Mouse (Mus musculus) limb, embryonic 13.5 days (tissue): ENCODE measurements around the gene Ugt1a8. TPM values are rescaled to one million over a fixed set of nuclear protein-coding genes. Genes with fewer than 3 reads are reported as not detected.
"Not testable (repeated sequence)": the region's sequence is repeated elsewhere in the genome, so short reads cannot be mapped to it uniquely, and the experiment has no call there.

Experiments used
- ATAC-seq: fragments of 200-750 bp; cut with Nextera tagmentation; 2 replicates; pipeline ENCODE4 v1.8.0; 2017; ENCODE audit warnings: low read depth, moderate number of reproducible peaks, moderate TSS enrichment; ENCODE audit not compliant: low FRiP score
- H3K27ac ChIP-seq: fragments of 300-500 bp; sonication (generic); 2 replicates; pipeline ENCODE4 v1.5.1; 2015; ENCODE audit warnings: inconsistent platforms, mild to moderate bottlenecking, moderate library complexity
- H3K27me3 ChIP-seq: fragments of 300-500 bp; sonication (generic); 2 replicates; pipeline ENCODE4 v1.6.1; 2015; ENCODE audit warnings: mild to moderate bottlenecking, inconsistent platforms
- H3K36me3 ChIP-seq: fragments of 300-500 bp; sonication (generic); 2 replicates; pipeline ENCODE4 v1.6.1; 2015; ENCODE audit warnings: inconsistent platforms, mild to moderate bottlenecking, moderate library complexity
- H3K4me1 ChIP-seq: fragments of 300-500 bp; sonication (generic); 2 replicates; pipeline ENCODE4 v1.6.1; 2015; ENCODE audit warnings: inconsistent platforms
- H3K4me2 ChIP-seq: fragments of 300-500 bp; sonication (generic); replicated peaks from 2 replicates; pipeline ENCODE4 v1.6.1; 2015; ENCODE audit warnings: inconsistent platforms, mild to moderate bottlenecking, moderate library complexity
- H3K4me3 ChIP-seq: fragments of 300-500 bp; sonication (generic); 2 replicates; pipeline ENCODE4 v1.5.1; 2015; ENCODE audit warnings: moderate library complexity, mild to moderate bottlenecking, inconsistent platforms
- H3K9ac ChIP-seq: fragments of 300-500 bp; sonication (generic); 2 replicates; pipeline ENCODE4 v1.6.1; 2015; ENCODE audit warnings: mild to moderate bottlenecking, inconsistent platforms
- H3K9me3 ChIP-seq: fragments of 300-500 bp; sonication (generic); 2 replicates; pipeline ENCODE4 v1.6.1; 2016; ENCODE audit warnings: inconsistent platforms
- WGBS: fragments of 180-500 bp; shearing (Covaris S2); methylation state at CpG from one replicate; pipeline ENCODE4 v1.1.7; 2015; 5-methylcytosine and 5-hydroxymethylcytosine counted together
- polyA plus RNA-seq: library from polyadenylated mRNA; unstranded; fragments of >200 nt; fragmentation: Nextera tagmentation; extraction: Ambion mirVana; gene quantifications from 2 replicates; pipeline ENCODE4 v1.2.1, GENCODE M21; 2015

The Ugt1a8 gene
- polyA plus RNA-seq, result not detected in 2 replicates

- no peaks in the 10 kb centered on the region for H3K36me3 ChIP-seq
- WGBS, result 75% methylated on average over 3 of the region's 3 CpGs
- ATAC-seq, result no peak
- no peaks in the 10 kb centered on the region for H3K27me3 ChIP-seq
- no peaks in the 10 kb centered on the region for H3K4me1 ChIP-seq
- no peaks in the 10 kb centered on the region for H3K9me3 ChIP-seq
- no peak within 1 kb of the TSS for H3K9ac ChIP-seq
- no peak within 1 kb of the TSS for H3K4me2 ChIP-seq
- no peak within 1 kb of the TSS for H3K27ac ChIP-seq
- H3K4me3 ChIP-seq, result no peak within 1 kb of the TSS
Measured at GRCm38 (mm10) chr1:88087513-88087912, at the start of gene Ugt1a8. TSS of gene Ugt1a8 (plus strand) at chr1:88087813.

DNA sequence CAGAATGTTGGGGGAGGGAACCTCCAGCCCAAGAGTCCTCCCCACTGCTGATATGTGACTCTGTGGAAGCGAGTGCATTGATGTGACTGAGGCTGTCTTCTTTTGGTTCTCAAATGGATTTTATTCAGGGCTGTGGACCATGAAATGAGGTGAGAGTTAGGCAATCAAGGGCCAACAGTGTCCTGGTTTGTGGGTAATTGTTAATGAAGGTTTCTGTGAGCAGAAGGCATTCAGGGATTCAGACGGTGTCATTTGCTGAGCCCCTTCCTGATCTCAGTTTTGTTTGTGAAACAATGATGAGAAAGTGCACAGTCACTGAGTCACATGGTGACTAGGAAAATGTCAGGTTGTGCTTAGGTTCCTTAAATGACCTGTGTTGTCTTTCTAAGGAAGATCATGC, 44.6 kb upstream of the Ugt1a8 start:
- H3K9ac ChIP-seq, H3K4me2 ChIP-seq, H3K4me3 ChIP-seq, H3K27ac ChIP-seq, H3K9me3 ChIP-seq, H3K36me3 ChIP-seq, H3K27me3 ChIP-seq, ATAC-seq, H3K4me1 ChIP-seq: not testable (repeated sequence)
- WGBS, result 66% methylated on average over 1 of the region's 2 CpGs

- not testable (repeated sequence) for H3K4me2 ChIP-seq, H3K4me1 ChIP-seq, H3K27ac ChIP-seq, H3K36me3 ChIP-seq, H3K4me3 ChIP-seq, H3K9me3 ChIP-seq, H3K27me3 ChIP-seq, H3K9ac ChIP-seq, ATAC-seq
- 68% methylated on average over 4 of the region's 5 CpGs for WGBS
Measured at GRCm38 (mm10) chr1:88044832-88045437, 42.7 kb upstream of the Ugt1a8 start.

- not testable (repeated sequence) for ATAC-seq, H3K27ac ChIP-seq, H3K9me3 ChIP-seq, H3K27me3 ChIP-seq, H3K9ac ChIP-seq, H3K4me3 ChIP-seq, H3K36me3 ChIP-seq, H3K4me1 ChIP-seq, H3K4me2 ChIP-seq
- WGBS, result 85% methylated on average over 2 of the region's 2 CpGs
Measured at GRCm38 (mm10) chr1:88047408-88047807, 40.2 kb upstream of the Ugt1a8 start.

GRCm38 (mm10) chr1:88055088-88055487, 32.5 kb upstream of the Ugt1a8 start, which contains the start of gene Ugt1a10:
TSS of gene Ugt1a10 (plus strand) at chr1:88055388.
- ATAC-seq, result no peak
- H3K4me3 ChIP-seq, result no peak within 1 kb of the TSS
- no peak within 1 kb of the TSS for H3K9ac ChIP-seq
- H3K9me3 ChIP-seq, result no peaks in the 10 kb centered on the region
- H3K27ac ChIP-seq, result no peak within 1 kb of the TSS
- H3K4me2 ChIP-seq, result no peak within 1 kb of the TSS
- WGBS, result 75% methylated on average over 1 of the region's 1 CpGs
- H3K36me3 ChIP-seq, result no peaks in the 10 kb centered on the region
- no peaks in the 10 kb centered on the region for H3K4me1 ChIP-seq
- H3K27me3 ChIP-seq, result no peaks in the 10 kb centered on the region

DNA sequence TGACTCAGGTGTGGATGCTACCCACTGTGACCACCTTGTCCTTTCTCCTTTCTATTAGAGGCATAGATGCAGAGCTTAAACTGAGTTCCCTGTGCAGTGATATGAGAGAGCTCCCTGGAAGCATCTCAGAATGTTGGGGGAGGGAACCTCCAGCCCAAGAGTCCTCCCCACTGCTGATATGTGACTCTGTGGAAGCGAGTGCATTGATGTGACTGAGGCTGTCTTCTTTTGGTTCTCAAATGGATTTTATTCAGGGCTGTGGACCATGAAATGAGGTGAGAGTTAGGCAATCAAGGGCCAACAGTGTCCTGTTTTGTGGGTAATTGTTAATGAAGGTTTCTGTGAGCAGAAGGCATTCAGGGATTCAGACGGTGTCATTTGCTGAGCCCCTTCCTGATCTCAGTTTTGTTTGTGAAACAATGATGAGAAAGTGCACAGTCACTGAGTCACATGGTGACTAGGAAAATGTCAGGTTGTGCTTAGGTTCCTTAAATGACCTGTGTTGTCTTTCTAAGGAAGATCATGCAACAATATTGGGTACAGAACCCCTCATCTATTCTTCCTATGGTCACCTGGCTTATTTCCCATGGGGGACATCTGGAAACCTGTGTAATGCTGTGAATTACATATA, 21.0 kb upstream of the Ugt1a8 start:
- H3K4me3 ChIP-seq, H3K9ac ChIP-seq, H3K36me3 ChIP-seq, H3K4me2 ChIP-seq, H3K9me3 ChIP-seq, ATAC-seq, H3K27ac ChIP-seq, H3K27me3 ChIP-seq, H3K4me1 ChIP-seq: not testable (repeated sequence)
- WGBS, result 75% methylated on average over 1 of the region's 2 CpGs

DNA sequence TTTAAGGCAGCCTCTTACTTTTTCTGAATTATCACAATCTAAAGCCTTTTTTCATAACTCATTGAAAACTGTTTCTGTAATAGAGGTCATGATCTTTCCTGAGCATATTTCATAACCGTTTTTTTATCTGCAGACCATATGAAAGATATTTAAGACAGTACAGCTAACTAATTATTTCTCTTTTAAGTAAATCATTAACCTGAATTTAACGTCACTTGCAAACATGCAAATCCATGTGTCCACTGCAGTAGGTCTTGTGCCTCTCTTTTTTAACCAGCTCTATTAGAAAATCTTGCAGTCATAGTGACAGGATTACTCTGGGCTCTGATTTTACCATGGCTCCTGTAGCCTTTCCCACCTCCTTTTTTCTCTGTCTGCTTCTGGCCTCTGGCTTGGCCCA, 17.1 kb upstream of the Ugt1a8 start, which contains the start of gene Ugt1a9:
TSS of gene Ugt1a9 (plus strand) at position 306 of the 400 bp plus-strand sequence.
- Histone ChIP-seq H3K4me2 (no peak within 1 kb of the TSS), H3K27ac (no peak within 1 kb of the TSS), H3K36me3 (no peaks in the 10 kb centered on the region), H3K4me3 (no peak within 1 kb of the TSS), H3K9ac (no peak within 1 kb of the TSS), H3K27me3 (no peaks in the 10 kb centered on the region), H3K9me3 (no peaks in the 10 kb centered on the region), H3K4me1 (no peaks in the 10 kb centered on the region)
- WGBS, result 72% methylated on average over 2 of the region's 2 CpGs
- no peak for ATAC-seq

DNA sequence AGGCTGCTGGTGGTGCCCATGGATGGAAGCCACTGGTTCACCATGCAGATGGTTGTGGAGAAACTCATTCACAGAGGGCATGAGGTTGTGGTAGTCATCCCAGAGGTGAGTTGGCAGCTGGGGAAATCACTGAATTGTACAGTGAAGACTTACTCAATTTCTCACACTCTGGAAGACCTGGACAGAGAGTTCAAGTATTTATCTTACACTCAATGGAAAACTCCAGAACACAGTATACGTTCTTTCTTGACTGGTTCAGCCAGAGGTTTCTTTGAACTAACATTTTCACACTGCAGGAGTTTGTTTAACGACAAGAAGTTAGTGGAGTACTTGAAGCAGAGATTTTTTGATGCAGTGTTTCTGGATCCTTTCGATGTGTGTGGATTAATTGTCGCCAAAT, 16.7 kb upstream of the Ugt1a8 start:
- Histone ChIP-seq H3K9ac (no peak overlapping the region), H3K4me2 (no peak overlapping the region), H3K27me3 (no peaks in the 10 kb centered on the region), H3K9me3 (no peaks in the 10 kb centered on the region), H3K4me3 (no peak overlapping the region), H3K27ac (no peak overlapping the region), H3K36me3 (no peaks in the 10 kb centered on the region), H3K4me1 (no peaks in the 10 kb centered on the region)
- 72% methylated on average over 4 of the region's 4 CpGs for WGBS
- no peak for ATAC-seq

DNA sequence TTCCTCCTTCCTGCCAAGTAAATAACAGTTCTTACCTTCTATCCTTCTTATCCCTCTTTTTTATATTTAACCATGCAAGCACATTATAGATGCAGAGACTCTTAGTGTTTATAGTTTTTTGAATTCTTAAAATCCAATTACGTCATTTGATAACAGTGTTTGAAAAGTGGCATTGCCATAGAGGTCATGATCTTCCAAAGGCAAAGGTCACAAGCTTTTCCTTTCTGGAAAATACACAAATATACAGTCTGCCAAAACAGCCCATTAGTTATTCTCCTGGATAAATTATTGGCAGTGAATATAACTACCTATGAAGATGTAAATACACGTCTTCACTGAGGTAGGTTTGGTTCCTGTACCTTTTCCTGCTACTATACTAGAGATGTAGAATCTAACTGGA, 13.1 kb upstream of the Ugt1a8 start:
- H3K27me3 ChIP-seq, result no peaks in the 10 kb centered on the region
- H3K4me1 ChIP-seq, result no peaks in the 10 kb centered on the region
- H3K4me2 ChIP-seq, result no peak overlapping the region
- no peak overlapping the region for H3K27ac ChIP-seq
- ATAC-seq, result no peak
- H3K36me3 ChIP-seq, result no peaks in the 10 kb centered on the region
- no peaks in the 10 kb centered on the region for H3K9me3 ChIP-seq
- H3K4me3 ChIP-seq, result no peak overlapping the region
- no peak overlapping the region for H3K9ac ChIP-seq
- WGBS, result 88% methylated on average over 2 of the region's 2 CpGs

GRCm38 (mm10) chr1:88077128-88077527, 10.5 kb upstream of the Ugt1a8 start:
- Histone ChIP-seq H3K4me3 (no peak overlapping the region), H3K4me2 (no peak overlapping the region), H3K27me3 (no peaks in the 10 kb centered on the region), H3K4me1 (no peaks in the 10 kb centered on the region), H3K36me3 (no peaks in the 10 kb centered on the region), H3K9ac (no peak overlapping the region), H3K9me3 (no peaks in the 10 kb centered on the region), H3K27ac (no peak overlapping the region)
- 85% methylated on average over 1 of the region's 1 CpGs for WGBS
- no peak for ATAC-seq

GRCm38 (mm10) chr1:88081670-88082069, 5.9 kb upstream of the Ugt1a8 start:
- H3K36me3 ChIP-seq, result no peaks in the 10 kb centered on the region
- H3K9ac ChIP-seq, result no peak overlapping the region
- no peaks in the 10 kb centered on the region for H3K4me1 ChIP-seq
- no peak overlapping the region for H3K4me2 ChIP-seq
- 90% methylated on average over 1 of the region's 1 CpGs for WGBS
- no peaks in the 10 kb centered on the region for H3K9me3 ChIP-seq
- no peaks in the 10 kb centered on the region for H3K27me3 ChIP-seq
- no peak for ATAC-seq
- no peak overlapping the region for H3K4me3 ChIP-seq
- no peak overlapping the region for H3K27ac ChIP-seq

GRCm38 (mm10) chr1:88086125-88086524, 1.5 kb upstream of the Ugt1a8 start:
- no peak overlapping the region for H3K27ac ChIP-seq
- WGBS, result 86% methylated on average over 1 of the region's 1 CpGs
- H3K4me2 ChIP-seq, result no peak overlapping the region
- no peak overlapping the region for H3K4me3 ChIP-seq
- H3K9ac ChIP-seq, result no peak overlapping the region
- H3K9me3 ChIP-seq, result no peaks in the 10 kb centered on the region
- H3K4me1 ChIP-seq, result no peaks in the 10 kb centered on the region
- no peaks in the 10 kb centered on the region for H3K27me3 ChIP-seq
- no peak for ATAC-seq
- H3K36me3 ChIP-seq, result no peaks in the 10 kb centered on the region

- no peak overlapping the region for H3K4me3 ChIP-seq
- no peaks in the 10 kb centered on the region for H3K27me3 ChIP-seq
- H3K9ac ChIP-seq, result no peak overlapping the region
- H3K4me1 ChIP-seq, result peaks cover 14% of the 10 kb centered on the region
- no peak overlapping the region for H3K27ac ChIP-seq
- H3K4me2 ChIP-seq, result no peak overlapping the region
- no peaks in the 10 kb centered on the region for H3K9me3 ChIP-seq
- H3K36me3 ChIP-seq, result no peaks in the 10 kb centered on the region
- ATAC-seq, result no peak
Measured at GRCm38 (mm10) chr1:88092341-88092740, 4.7 kb downstream of the Ugt1a8 start.
